Mouse (Mus musculus): ENCODE measurements around the gene Gm10647. TPM values are rescaled to one million over a fixed set of nuclear protein-coding genes. Genes with fewer than 3 reads are reported as not detected.
"Not testable (repeated sequence)": the region's sequence is repeated elsewhere in the genome, so short reads cannot be mapped to it uniquely, and the experiment has no call there.

The Gm10647 gene
- polyA plus RNA-seq, 1 experiment from 2014 or later: 0.36 TPM

- no peak for ATAC-seq (ENCODE audit: low FRiP score)
- H3K9me3 ChIP-seq (replicated peaks): no peaks in the 10 kb centered on the region
- no peak overlapping the region for H3K4me2 ChIP-seq
- no peaks in the 10 kb centered on the region for H3K4me1 ChIP-seq
- H3K36me3 ChIP-seq: no peaks in the 10 kb centered on the region
- no peak overlapping the region for H3K9ac ChIP-seq (replicated peaks)
- H3K27ac ChIP-seq (replicated peaks): no peak overlapping the region
- H3K27me3 ChIP-seq (replicated peaks): peaks cover 14% of the 10 kb centered on the region
- 59% methylated on average over 12 of the region's 12 CpGs for WGBS
- H3K4me3 ChIP-seq (replicated peaks): no peak overlapping the region
Observed at GRCm38 (mm10) chr9:66801947-66802346, 5.1 kb downstream of the Gm10647 start.

DNA sequence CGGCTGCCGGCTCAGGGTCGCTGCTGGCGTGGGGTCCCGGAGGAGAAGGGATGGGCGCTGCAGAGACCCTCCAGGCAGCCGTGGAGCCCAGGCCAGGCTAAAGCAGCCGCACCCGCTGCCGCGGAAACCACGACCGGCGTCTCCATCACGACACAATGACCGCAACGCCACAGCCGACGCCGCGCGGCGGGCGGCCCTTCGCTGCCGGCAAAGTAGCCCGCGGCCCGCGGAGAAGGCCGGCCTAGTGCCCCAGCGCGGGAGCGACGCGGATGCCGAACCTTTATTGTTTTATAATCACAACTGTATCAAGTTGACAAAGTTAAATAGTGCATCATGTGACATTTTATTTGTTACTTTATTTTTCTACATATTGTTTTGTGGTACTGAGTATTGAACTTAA is 9.1 kb downstream of the Gm10647 start:
- 2% methylated on average over 30 of the region's 37 CpGs for WGBS
- ATAC-seq (ENCODE audit: low FRiP score); H3K36me3 ChIP-seq: not testable (repeated sequence)

GRCm38 (mm10) chr9:66813392-66813791 is 16.6 kb downstream of the Gm10647 start:
- no peaks in the 10 kb centered on the region for H3K27me3 ChIP-seq (replicated peaks)
- no peaks in the 10 kb centered on the region for H3K4me1 ChIP-seq
- H3K4me3 ChIP-seq (replicated peaks): no peak overlapping the region
- no peak overlapping the region for H3K27ac ChIP-seq (replicated peaks)
- no peak overlapping the region for H3K4me2 ChIP-seq
- no peak overlapping the region for H3K9ac ChIP-seq (replicated peaks)
- ATAC-seq (ENCODE audit: low FRiP score): no peak
- H3K9me3 ChIP-seq (replicated peaks): no peaks in the 10 kb centered on the region
- no peaks in the 10 kb centered on the region for H3K36me3 ChIP-seq
- WGBS: 11% methylated on average over 2 of the region's 2 CpGs

More for the DNA sequence above, 9.1 kb downstream of the Gm10647 start:
- H3K9ac ChIP-seq (replicated peaks); H3K4me1 ChIP-seq; H3K9me3 ChIP-seq (replicated peaks); H3K27ac ChIP-seq (replicated peaks): not testable (repeated sequence)
- Histone ChIP-seq H3K4me3 (replicated peaks) (peak overlapping the region; percentile 34), H3K4me2 (peak overlapping the region; percentile 58), H3K27me3 (replicated peaks) (peaks cover 14% of the 10 kb centered on the region)

- Histone ChIP-seq H3K36me3 (no peaks in the 10 kb centered on the region), H3K4me2 (no peak overlapping the region), H3K9me3 (replicated peaks) (no peaks in the 10 kb centered on the region), H3K9ac (replicated peaks) (no peak overlapping the region), H3K4me3 (replicated peaks) (no peak overlapping the region), H3K27ac (replicated peaks) (no peak overlapping the region), H3K4me1 (no peaks in the 10 kb centered on the region), H3K27me3 (replicated peaks) (no peaks in the 10 kb centered on the region)
- 76% methylated on average over 5 of the region's 5 CpGs for WGBS
- no peak for ATAC-seq (ENCODE audit: low FRiP score)
Observed at GRCm38 (mm10) chr9:66820996-66821395, 24.2 kb downstream of the Gm10647 start.

DNA sequence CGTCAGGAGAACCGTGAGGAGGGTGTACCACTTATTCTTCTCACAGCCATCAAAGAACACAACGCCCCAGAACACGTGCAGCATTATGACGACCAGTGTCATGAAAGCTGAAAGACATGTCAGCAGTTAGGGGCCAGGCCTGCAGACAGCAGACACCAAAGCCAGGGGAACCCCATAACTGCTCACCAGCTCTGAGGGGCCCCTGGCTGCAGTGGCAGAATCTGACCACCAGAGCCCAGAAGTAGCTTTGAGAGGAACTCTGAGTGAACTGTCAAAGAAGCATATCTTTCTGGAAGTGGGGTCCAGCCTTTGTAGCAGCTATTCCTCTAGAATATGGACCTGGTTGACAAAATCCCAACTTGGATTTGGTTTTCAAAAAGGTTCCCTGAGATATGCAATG is 25.4 kb downstream of the Gm10647 start:
- not testable (repeated sequence) for H3K9me3 ChIP-seq (replicated peaks); H3K27me3 ChIP-seq (replicated peaks); ATAC-seq (ENCODE audit: low FRiP score); H3K4me1 ChIP-seq; H3K27ac ChIP-seq (replicated peaks); H3K36me3 ChIP-seq; H3K4me2 ChIP-seq; H3K4me3 ChIP-seq (replicated peaks); H3K9ac ChIP-seq (replicated peaks)
- WGBS: 82% methylated on average over 2 of the region's 5 CpGs

GRCm38 (mm10) chr9:66825990-66826389 is 29.2 kb downstream of the Gm10647 start:
- no peaks in the 10 kb centered on the region for H3K4me1 ChIP-seq
- 45% methylated on average over 1 of the region's 1 CpGs for WGBS

DNA sequence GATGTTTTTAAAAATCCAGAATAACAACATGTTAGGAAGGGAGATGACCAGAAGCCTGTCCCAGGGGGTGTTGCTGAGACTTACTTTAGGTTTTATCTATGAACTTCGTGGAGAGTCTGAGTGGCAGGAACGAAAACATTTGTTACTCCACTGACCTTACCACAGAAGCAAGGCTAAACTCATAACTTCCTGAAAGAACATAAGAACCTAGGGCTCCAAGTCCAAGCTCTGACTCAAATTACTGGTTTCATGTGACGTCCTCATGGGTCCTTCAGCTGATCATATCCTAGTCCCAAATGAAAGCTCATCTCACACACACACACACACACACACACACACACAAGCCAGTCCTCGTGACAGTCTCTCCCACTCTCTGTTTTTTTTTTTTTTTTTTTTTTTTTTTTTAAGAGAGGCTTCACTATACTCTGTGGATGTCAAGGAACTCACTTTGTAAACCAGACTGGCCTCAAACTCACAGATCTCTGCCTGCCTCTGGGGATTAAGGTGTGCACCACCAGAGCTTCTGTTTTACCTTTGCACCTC is 35.6 kb downstream of the Gm10647 start:
- 72% methylated on average over 4 of the region's 4 CpGs for WGBS
- no peak for ATAC-seq (ENCODE audit: low FRiP score)
- no peaks in the 10 kb centered on the region for H3K9me3 ChIP-seq (replicated peaks)

More at GRCm38 (mm10) chr9:66825990-66826389, 29.2 kb downstream of the Gm10647 start:
- H3K9me3 ChIP-seq (replicated peaks): no peaks in the 10 kb centered on the region
- no peak overlapping the region for H3K4me3 ChIP-seq (replicated peaks)
- no peak overlapping the region for H3K4me2 ChIP-seq
- H3K9ac ChIP-seq (replicated peaks): no peak overlapping the region
- ATAC-seq (ENCODE audit: low FRiP score): no peak
- no peak overlapping the region for H3K27ac ChIP-seq (replicated peaks)
- H3K27me3 ChIP-seq (replicated peaks): no peaks in the 10 kb centered on the region
- H3K36me3 ChIP-seq: no peaks in the 10 kb centered on the region

DNA sequence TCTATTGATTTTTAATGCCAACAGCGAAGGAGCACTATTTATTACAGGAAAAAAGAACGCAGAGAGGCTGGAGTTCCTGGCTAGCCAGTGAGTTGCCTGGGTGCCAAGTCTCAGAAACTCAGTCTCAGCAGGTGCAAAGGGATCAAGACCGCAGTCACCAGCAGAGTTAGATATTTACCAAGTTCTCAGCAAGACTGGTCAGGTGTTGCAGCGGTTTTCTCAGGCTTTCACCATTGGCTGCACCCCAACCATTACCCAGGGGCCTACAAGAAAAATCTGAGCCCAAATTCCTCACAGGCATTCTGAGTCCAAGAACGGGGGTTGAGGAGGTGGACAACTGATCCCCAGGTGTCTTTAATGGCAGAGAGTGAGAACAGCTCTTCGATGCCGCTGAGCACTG is 37.0 kb downstream of the Gm10647 start:
- Histone ChIP-seq H3K27me3 (replicated peaks) (peaks cover 3% of the 10 kb centered on the region; the same call in 1 of the 2 replicates), H3K4me3 (replicated peaks) (peak overlapping the region; percentile 66), H3K9me3 (replicated peaks) (no peaks in the 10 kb centered on the region), H3K27ac (replicated peaks) (no peak overlapping the region), H3K4me1 (peaks cover 15% of the 10 kb centered on the region), H3K4me2 (peak overlapping the region; percentile 98), H3K9ac (replicated peaks) (no peak overlapping the region), H3K36me3 (no peaks in the 10 kb centered on the region)
- 18% methylated on average over 7 of the region's 7 CpGs for WGBS
- ATAC-seq (ENCODE audit: low FRiP score): no peak

More for the DNA sequence above, 35.6 kb downstream of the Gm10647 start:
- Histone ChIP-seq H3K4me3 (replicated peaks) (no peak overlapping the region), H3K4me2 (no peak overlapping the region), H3K27ac (replicated peaks) (no peak overlapping the region), H3K4me1 (peaks cover 15% of the 10 kb centered on the region), H3K9ac (replicated peaks) (no peak overlapping the region), H3K27me3 (replicated peaks) (peaks cover 3% of the 10 kb centered on the region; the same call in 1 of the 2 replicates), H3K36me3 (no peaks in the 10 kb centered on the region)

- H3K4me3 ChIP-seq (replicated peaks): peak within 1 kb of the TSS; percentile 66
- H3K36me3 ChIP-seq: no peaks in the 10 kb centered on the region
- peak within 1 kb of the TSS; percentile 67 for H3K27ac ChIP-seq (replicated peaks)
- peaks cover 3% of the 10 kb centered on the region; the same call in 1 of the 2 replicates for H3K27me3 ChIP-seq (replicated peaks)
- peak within 1 kb of the TSS; percentile 61 for H3K9ac ChIP-seq (replicated peaks)
- peak; percentile 99 for ATAC-seq (ENCODE audit: low FRiP score)
- peak within 1 kb of the TSS; percentile 98 for H3K4me2 ChIP-seq
- peaks cover 15% of the 10 kb centered on the region for H3K4me1 ChIP-seq
- H3K9me3 ChIP-seq (replicated peaks): no peaks in the 10 kb centered on the region
- under 1% methylated on average over 58 of the region's 58 CpGs for WGBS
Observed at GRCm38 (mm10) chr9:66834318-66835096, 37.7 kb downstream of the Gm10647 start, which contains the start of gene Aph1c. Gene Aph1c (minus strand): TSS chr9:66834726.

- Histone ChIP-seq H3K27ac (replicated peaks) (peak overlapping the region; percentile 66), H3K4me2 (peak overlapping the region; percentile 98)
Observed at GRCm38 (mm10) chr9:66835097-66835480, 38.2 kb downstream of the Gm10647 start.

DNA sequence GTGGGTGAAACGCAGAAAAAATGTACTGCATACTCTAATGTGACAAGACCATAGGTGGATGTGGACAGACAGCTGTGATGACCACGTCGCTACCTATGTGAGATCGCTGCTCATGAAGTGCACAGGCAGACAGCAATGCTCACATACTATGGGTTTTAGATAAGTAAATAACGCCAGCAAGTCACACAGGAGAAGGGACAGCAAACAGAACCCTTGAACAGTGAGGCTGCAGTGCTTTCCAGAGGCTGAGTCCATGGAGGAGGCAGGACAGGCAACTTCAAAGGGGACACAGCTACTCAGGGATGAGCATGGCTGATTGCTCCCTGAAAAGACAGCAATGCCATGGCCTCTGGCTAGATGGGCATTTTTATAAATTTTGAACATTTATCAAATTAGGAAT is 50.0 kb downstream of the Gm10647 start:
- H3K36me3 ChIP-seq: peaks cover 26% of the 10 kb centered on the region
- H3K27me3 ChIP-seq (replicated peaks): no peaks in the 10 kb centered on the region
- no peak for ATAC-seq (ENCODE audit: low FRiP score)
- H3K4me2 ChIP-seq: no peak overlapping the region
- H3K4me3 ChIP-seq (replicated peaks): no peak overlapping the region
- WGBS: 98% methylated on average over 5 of the region's 5 CpGs
- no peaks in the 10 kb centered on the region for H3K4me1 ChIP-seq
- no peak overlapping the region for H3K27ac ChIP-seq (replicated peaks)
- no peak overlapping the region for H3K9ac ChIP-seq (replicated peaks)
- H3K9me3 ChIP-seq (replicated peaks): no peaks in the 10 kb centered on the region

More at GRCm38 (mm10) chr9:66835097-66835480, 38.2 kb downstream of the Gm10647 start:
- ATAC-seq (ENCODE audit: low FRiP score): peak; percentile 83
- H3K9ac ChIP-seq (replicated peaks): peak overlapping the region; percentile 51
- WGBS: under 1% methylated on average over 24 of the region's 24 CpGs
- H3K27me3 ChIP-seq (replicated peaks): peaks cover 3% of the 10 kb centered on the region; the same call in 1 of the 2 replicates
- H3K4me1 ChIP-seq: peaks cover 15% of the 10 kb centered on the region
- peak overlapping the region; percentile 66 for H3K4me3 ChIP-seq (replicated peaks)
- H3K36me3 ChIP-seq: no peaks in the 10 kb centered on the region
- no peaks in the 10 kb centered on the region for H3K9me3 ChIP-seq (replicated peaks)
